Mouse (Mus musculus) liver, postnatal 0 days (tissue): ENCODE results near the gene Sez6.

ENCODE experiments used
- CTCF ChIP-seq: sonication (generic); IDR thresholded peaks from 2 replicates; pipeline ENCODE4 v1.5.1; 2016; ENCODE audit warnings: antibody characterized with exemption, low read depth
- EP300 ChIP-seq: IDR thresholded peaks from 2 replicates; pipeline ENCODE4 v1.6.1; 2016; ENCODE audit warnings: antibody characterized with exemption, low read depth, mild to moderate bottlenecking

DNA sequence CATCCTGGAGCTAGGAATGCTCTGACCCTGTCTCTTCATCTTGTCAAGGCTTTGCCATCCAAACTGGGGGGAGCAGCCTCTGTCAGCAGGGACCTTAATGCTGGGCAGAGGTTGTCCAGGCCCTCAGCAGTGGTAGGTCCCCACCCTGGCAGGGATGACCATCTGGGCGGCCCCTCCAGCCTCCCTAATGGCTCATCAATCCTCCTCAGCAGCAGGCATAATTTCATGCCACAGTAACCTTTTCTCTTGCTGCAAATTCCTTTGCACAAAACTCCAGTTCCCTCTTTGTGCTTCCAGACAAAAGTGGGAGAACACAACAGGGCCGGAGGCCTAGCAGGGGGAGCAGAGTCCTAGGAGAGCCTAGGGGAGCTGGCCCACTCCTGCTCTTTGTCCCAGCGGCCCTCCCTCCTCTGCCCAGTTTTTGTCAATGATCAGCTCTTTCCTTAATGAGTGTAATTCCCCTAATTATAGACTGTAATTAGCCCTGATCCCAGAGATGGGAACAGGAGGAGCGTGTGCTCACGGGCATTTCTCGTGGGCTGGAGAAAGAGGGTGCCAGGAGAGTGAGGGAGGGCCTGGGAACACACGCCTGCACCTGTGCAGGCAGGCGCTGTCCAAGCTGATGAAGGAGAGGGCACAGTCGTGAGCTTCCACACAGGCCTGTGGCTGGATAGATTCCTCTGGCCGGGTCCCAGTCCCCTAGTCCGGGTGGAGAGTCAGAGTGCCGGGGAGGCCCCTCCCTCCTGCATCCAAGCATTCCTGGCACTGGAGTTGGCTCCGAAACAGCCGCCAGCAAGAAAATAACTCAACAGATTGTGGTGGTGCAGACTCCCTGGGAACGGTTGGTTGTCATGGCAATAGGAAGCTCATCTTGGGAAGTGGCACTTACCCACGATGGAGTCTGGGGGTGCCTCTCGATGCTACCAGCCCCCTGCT, 34.8 kb downstream of the Sez6 start:
- no peak for TF ChIP-seq CTCF
- TF ChIP-seq EP300: no peak
